Mouse (Mus musculus) heart, embryonic 11.5 days (tissue): Measurements from ENCODE around the gene Klhdc9. TPM values are rescaled to one million over a fixed set of nuclear protein-coding genes. Genes with fewer than 3 reads are reported as not detected.
A peak's percentile ranks its signal among the peaks of the same experiment; 100 is the strongest.

ENCODE experiments used
- ATAC-seq: fragments of 200-750 bp; cut with Nextera tagmentation; replicated peaks from 2 replicates; pipeline ENCODE4 v1.8.0; 2017; ENCODE audit warnings: moderate library complexity; ENCODE audit not compliant: insufficient number of reproducible peaks, low FRiP score, low TSS enrichment
- H3K27ac ChIP-seq: fragments of 300-500 bp; sonication (generic); 2 replicates; pipeline ENCODE4 v1.5.1; 2014; ENCODE audit warnings: mild to moderate bottlenecking, low read depth, low read length
- H3K27me3 ChIP-seq: fragments of 300-500 bp; sonication (generic); 2 replicates; pipeline ENCODE4 v1.6.1; 2014; ENCODE audit warnings: mild to moderate bottlenecking, low read length, mixed read lengths; ENCODE audit not compliant: control insufficient read depth, insufficient read depth
- H3K36me3 ChIP-seq: fragments of 300-500 bp; sonication (generic); 2 replicates; pipeline ENCODE4 v1.6.1; 2014; ENCODE audit warnings: mild to moderate bottlenecking, low read length, moderate library complexity, mixed read lengths; ENCODE audit not compliant: control insufficient read depth, insufficient read depth
- H3K4me1 ChIP-seq: fragments of 300-500 bp; sonication (generic); 2 replicates; pipeline ENCODE4 v1.6.1; 2014; ENCODE audit warnings: low read length; ENCODE audit not compliant: control insufficient read depth, insufficient read depth
- H3K4me2 ChIP-seq: fragments of 300-500 bp; sonication (generic); 2 replicates; pipeline ENCODE4 v1.6.1; 2014; ENCODE audit warnings: mild to moderate bottlenecking, moderate library complexity
- H3K4me3 ChIP-seq: fragments of 300-500 bp; sonication (generic); 2 replicates; pipeline ENCODE4 v1.5.1; 2014; ENCODE audit warnings: low read depth, low read length
- H3K9ac ChIP-seq: fragments of 300-500 bp; sonication (generic); 2 replicates; pipeline ENCODE4 v1.6.1; 2014; ENCODE audit warnings: mild to moderate bottlenecking, low read depth, low read length, moderate library complexity
- H3K9me3 ChIP-seq: fragments of 300-500 bp; sonication (generic); replicated peaks from 2 replicates; pipeline ENCODE4 v1.6.1; 2016; ENCODE audit warnings: low read length; ENCODE audit not compliant: control insufficient read depth
- WGBS: fragments of 180-500 bp; shearing (Covaris S2); extraction: QIAGEN DNeasy Blood & Tissue Kit; methylation state at CpG from one replicate; pipeline ENCODE4 v1.1.7; 2014; ENCODE audit not compliant: insufficient replicate concordance; 5-methylcytosine and 5-hydroxymethylcytosine counted together
- polyA plus RNA-seq: library from polyadenylated mRNA; unstranded; fragments of >200 nt; fragmentation: Nextera tagmentation; extraction: Ambion mirVana; gene quantifications from 2 replicates; pipeline ENCODE4 v1.2.1, GENCODE M21; 2014

The Klhdc9 gene
- polyA plus RNA-seq, 1 experiment from 2014 or later = 0.49 TPM

- no peak for ATAC-seq
- peak overlapping the region; percentile 57 for H3K4me2 ChIP-seq
- 0 out of 2 replicates have a peak overlapping the region, but pooled peaks have one; percentile 56 for H3K9ac ChIP-seq
These were observed 40.9 kb downstream of the Klhdc9 start for GRCm38 (mm10) chr1:171319748-171320147.

GRCm38 (mm10) chr1:171309321-171309720 is 51.3 kb downstream of the Klhdc9 start:
- Histone ChIP-seq H3K4me1 (no peaks in the 10 kb centered on the region), H3K4me3 (no peak overlapping the region), H3K27me3 (no peaks in the 10 kb centered on the region), H3K27ac (no peak overlapping the region), H3K9me3 (no peaks in the 10 kb centered on the region), H3K9ac (no peak overlapping the region), H3K4me2 (no peak overlapping the region), H3K36me3 (no peaks in the 10 kb centered on the region)
- WGBS = 78% methylated on average over 2 of the region's 2 CpGs
- ATAC-seq = no peak

More at GRCm38 (mm10) chr1:171319748-171320147, 40.9 kb downstream of the Klhdc9 start:
- Histone ChIP-seq H3K27ac (no peak overlapping the region), H3K27me3 (no peaks in the 10 kb centered on the region), H3K4me3 (peak overlapping the region; percentile 25), H3K9me3 (no peaks in the 10 kb centered on the region; the same call in 1 of the 2 replicates), H3K4me1 (no peaks in the 10 kb centered on the region), H3K36me3 (no peaks in the 10 kb centered on the region)
- WGBS = 18% methylated on average over 7 of the region's 7 CpGs

Other genes with a start within 250 kb of the Klhdc9 start
- gene Cfap126, start 246.9 kb downstream of the Klhdc9 start, polyA plus RNA-seq = 2.7 and 5.6 TPM in 2 replicates
- gene Sdhc, start 210.2 kb downstream of the Klhdc9 start, polyA plus RNA-seq = 426 and 502 TPM in 2 replicates
- 0.30 TPM in 1 of 2 replicates, not detected in the other for gene Mpz, start 210.1 kb downstream of the Klhdc9 start, polyA plus RNA-seq
- 36.2 and 40.0 TPM in 2 replicates for gene Pcp4l1, start 164.5 kb downstream of the Klhdc9 start, polyA plus RNA-seq
- 0.11 and 0.19 TPM in 2 replicates for gene Nr1i3, start 146.8 kb downstream of the Klhdc9 start, polyA plus RNA-seq
- 44.1 and 53.2 TPM in 2 replicates for gene Tomm40l, start 138.3 kb downstream of the Klhdc9 start, polyA plus RNA-seq
- gene Apoa2, start 135.7 kb downstream of the Klhdc9 start, polyA plus RNA-seq = 13.6 and 55.4 TPM in 2 replicates
- 12.1 and 18.4 TPM in 2 replicates for gene Fcer1g, start 126.4 kb downstream of the Klhdc9 start, polyA plus RNA-seq
- 1.5 and 1.7 TPM in 2 replicates for gene Adamts4, start 110.4 kb downstream of the Klhdc9 start, polyA plus RNA-seq
- 446 and 471 TPM in 2 replicates for gene Ndufs2, start 109.4 kb downstream of the Klhdc9 start, polyA plus RNA-seq
- 48.4 and 49.4 TPM in 2 replicates for gene B4galt3, start 90.5 kb downstream of the Klhdc9 start, polyA plus RNA-seq
- gene Ppox, start 79.6 kb downstream of the Klhdc9 start, polyA plus RNA-seq = 59.9 and 60.7 TPM in 2 replicates
- gene Usp21, start 72.8 kb downstream of the Klhdc9 start, polyA plus RNA-seq = 51.2 TPM in 2 replicates
- gene Ufc1, start 65.8 kb downstream of the Klhdc9 start, polyA plus RNA-seq = 90.3 and 92.9 TPM in 2 replicates
- gene Dedd, start 31.7 kb downstream of the Klhdc9 start, polyA plus RNA-seq = 40.4 and 45.4 TPM in 2 replicates
- gene Nit1, start 15.2 kb downstream of the Klhdc9 start, polyA plus RNA-seq = 24.8 and 30.9 TPM in 2 replicates
- 49.5 and 51.3 TPM in 2 replicates for gene Pfdn2, start 15.1 kb downstream of the Klhdc9 start, polyA plus RNA-seq
- gene Nectin4, start 9.3 kb upstream of the Klhdc9 start, polyA plus RNA-seq = 0.08 and 0.20 TPM in 2 replicates
- 0.18 and 0.44 TPM in 2 replicates for gene Arhgap30, start 28.2 kb upstream of the Klhdc9 start, polyA plus RNA-seq
- 53.3 and 68.2 TPM in 2 replicates for gene Usf1, start 50.5 kb upstream of the Klhdc9 start, polyA plus RNA-seq
- 0.45 and 1.7 TPM in 2 replicates for gene Tstd1, start 58.1 kb upstream of the Klhdc9 start, polyA plus RNA-seq
- gene F11r, start 76.7 kb upstream of the Klhdc9 start, polyA plus RNA-seq = 64.1 and 65.7 TPM in 2 replicates
- gene Alyref2, start 142.7 kb upstream of the Klhdc9 start, polyA plus RNA-seq = 12.3 and 12.7 TPM in 2 replicates
- gene Itln1, start 174.5 kb upstream of the Klhdc9 start, polyA plus RNA-seq = not detected in 2 replicates
- not detected in 2 replicates for gene Cd244a, start 198.4 kb upstream of the Klhdc9 start, polyA plus RNA-seq
- not detected in 2 replicates for gene Ly9, start 246.6 kb upstream of the Klhdc9 start, polyA plus RNA-seq